Mouse (Mus musculus): Measurements from ENCODE around the gene 1700019N19Rik.

DNA sequence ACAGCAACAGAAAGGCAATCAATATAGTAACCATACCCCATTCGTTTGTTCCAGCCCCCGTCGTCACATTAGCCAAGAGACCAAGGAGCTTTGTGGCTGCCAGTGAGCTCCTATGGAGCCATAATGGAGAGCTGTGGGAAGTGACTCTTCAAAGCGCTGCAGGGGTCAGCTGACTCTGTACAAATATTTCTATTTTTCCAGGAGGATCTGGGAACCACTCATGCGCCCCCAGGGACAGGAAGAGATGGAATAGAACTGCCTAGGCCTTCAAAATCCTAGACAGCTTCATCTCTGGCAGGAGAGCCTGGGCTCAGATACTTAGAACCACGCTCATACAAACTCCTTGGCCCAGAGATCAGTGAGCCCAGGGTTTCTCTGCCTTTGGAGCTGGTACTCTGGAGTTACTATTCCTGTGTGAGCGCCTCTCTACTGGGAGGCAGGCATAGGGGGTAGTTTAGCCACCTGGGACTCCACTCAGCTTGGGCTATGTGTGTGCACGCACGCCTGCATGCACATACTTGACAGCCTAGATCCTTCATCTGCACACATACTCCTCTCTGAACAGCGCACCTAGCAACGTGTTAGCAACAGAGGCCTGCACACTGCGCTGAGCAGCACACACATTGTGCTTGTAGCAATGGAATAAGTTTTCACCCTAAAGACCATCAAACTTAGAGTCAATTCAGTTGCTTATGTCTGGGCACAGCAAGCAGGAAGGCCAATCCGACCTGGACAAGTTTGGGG is 21.1 kb upstream of the 1700019N19Rik start:
- no peak for TF ChIP-seq CTCF (IDR thresholded peaks at IDR 0.05; ENCODE audit: borderline replicate concordance, insufficient read depth, low read depth, low read length)
- TF ChIP-seq POLR2A (IDR thresholded peaks at IDR 0.05; ENCODE audit: borderline replicate concordance, insufficient read depth, low read length) = no peak

All from cerebellum, adult 2 months (tissue).